Mouse (Mus musculus): ENCODE measurements at regions not wholly inside any gene's neighbourhood (a gene's known extent, or its start where the extent isn't known, plus 50 kb on each side); places are given as distances from the start of the nearest gene placed in this dataset.

DNA sequence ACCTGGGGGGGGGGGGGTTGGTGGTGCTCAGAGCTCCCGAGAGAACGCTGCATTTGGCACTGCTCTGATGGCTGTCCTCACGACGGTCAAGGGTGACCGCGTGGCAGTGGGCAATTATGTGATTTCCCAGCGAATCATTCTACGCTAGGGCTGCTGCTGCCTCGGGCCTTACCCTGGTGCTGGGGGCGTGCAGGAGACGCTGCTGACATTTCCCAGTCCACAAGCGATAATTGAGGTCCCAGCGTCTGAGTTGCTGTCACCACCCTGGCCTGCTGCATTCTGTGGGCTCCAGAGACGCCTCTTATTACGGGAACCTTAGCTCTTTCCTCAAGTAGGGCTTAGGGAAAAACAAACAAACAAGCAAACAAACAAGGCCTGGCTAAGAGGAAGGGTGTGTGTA lies 52.0 kb upstream of the Nkx1-1 start:
- TF ChIP-seq POLR2A (IDR thresholded peaks at IDR 0.05; ENCODE audit: insufficient read length, low read depth) (no peak), TCF12 (IDR thresholded peaks at IDR 0.05; ENCODE audit: insufficient read depth, poor library complexity, severe bottlenecking) (no peak), POLR2AphosphoS2 (IDR thresholded peaks at IDR 0.05; ENCODE audit: insufficient read length, low read depth) (no peak), E2F4 (IDR thresholded peaks at IDR 0.05; ENCODE audit: insufficient read depth) (no peak), USF1 (IDR thresholded peaks at IDR 0.05; ENCODE audit: low read depth) (no peak), MAX (IDR thresholded peaks at IDR 0.05; ENCODE audit: low read depth) (no peak), TCF3 (IDR thresholded peaks at IDR 0.05; ENCODE audit: insufficient read length, low read depth) (no peak), MYOD1 (IDR thresholded peaks at IDR 0.05; ENCODE audit: control insufficient read depth in 1 of 3, insufficient read length in 2 of 3, low read depth in 2 of 3) (no peak)
